Mouse (Mus musculus) cortical plate, adult 2 months (tissue): ENCODE results near the gene Nr2f6.

Experiments used
- CTCF ChIP-seq: fragments of 200-500 bp; IDR thresholded peaks from 2 replicates; pipeline ENCODE4 v1.5.1; 2011; ENCODE audit warnings: mild to moderate bottlenecking, control low read depth, low read length; ENCODE audit not compliant: insufficient read depth; ENCODE audit errors: extremely low read depth
- POLR2A ChIP-seq: fragments of 200-500 bp; IDR thresholded peaks from 2 replicates; pipeline ENCODE4 v1.6.1; 2011; ENCODE audit warnings: mild to moderate bottlenecking, low read length, control low read depth; ENCODE audit not compliant: insufficient read depth; ENCODE audit errors: extremely low read depth

DNA sequence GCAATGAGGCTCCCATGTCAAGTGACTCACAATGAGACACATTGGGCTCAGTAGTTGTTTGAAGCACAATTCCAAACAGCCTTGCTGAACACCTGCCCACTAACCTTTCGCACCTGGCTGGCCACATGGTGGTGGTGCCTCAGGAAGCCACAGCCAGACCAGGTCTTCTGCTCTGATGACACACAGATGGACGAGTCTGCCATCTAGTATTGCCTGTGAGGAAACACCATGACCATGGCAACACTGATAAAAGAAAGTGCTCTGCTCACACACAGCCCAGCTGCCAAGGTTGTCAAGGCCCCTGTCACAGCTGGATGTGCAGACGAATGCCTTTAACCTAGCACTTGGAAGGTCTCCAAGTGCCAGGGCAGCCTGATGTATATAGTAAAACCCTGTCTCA lies 30.6 kb downstream of the Nr2f6 start:
- no peak for TF ChIP-seq CTCF
- TF ChIP-seq POLR2A: no peak
